Mouse (Mus musculus) ES-Bruce4 (cell line): ENCODE measurements around the gene Eps15l1.

ENCODE experiments used
- CTCF ChIP-seq: IDR thresholded peaks from one replicate; pipeline ENCODE4 v1.8.1; 2011; ENCODE audit warnings: low read depth, low read length
- EP300 ChIP-seq: IDR thresholded peaks from 2 replicates; pipeline ENCODE4 v1.6.1; 2011; ENCODE audit warnings: low read depth, low read length; ENCODE audit not compliant: insufficient read depth
- POLR2A ChIP-seq: IDR thresholded peaks from one replicate; pipeline ENCODE4 v1.8.1; 2011; ENCODE audit warnings: low read length; ENCODE audit not compliant: insufficient read depth

GRCm38 (mm10) chr8:72366435-72366834, 54.8 kb downstream of the Eps15l1 start:
- TF ChIP-seq CTCF (no peak), POLR2A (no peak), EP300 (no peak)
